Mouse (Mus musculus) B cell, adult 2 months (primary cell): ENCODE results near the gene Reep6.

Experiments used
- DNase-seq, 2 experiments: peaks; one replicate each; pipeline ENCODE4 v3.0.0; 2022

Reep6 gene

GRCm38 (mm10) chr10:80356737-80357136 lies 27.0 kb downstream of the Reep6 start:
- peak in 1 of 2 experiments; percentile 18 for DNase-seq

DNA sequence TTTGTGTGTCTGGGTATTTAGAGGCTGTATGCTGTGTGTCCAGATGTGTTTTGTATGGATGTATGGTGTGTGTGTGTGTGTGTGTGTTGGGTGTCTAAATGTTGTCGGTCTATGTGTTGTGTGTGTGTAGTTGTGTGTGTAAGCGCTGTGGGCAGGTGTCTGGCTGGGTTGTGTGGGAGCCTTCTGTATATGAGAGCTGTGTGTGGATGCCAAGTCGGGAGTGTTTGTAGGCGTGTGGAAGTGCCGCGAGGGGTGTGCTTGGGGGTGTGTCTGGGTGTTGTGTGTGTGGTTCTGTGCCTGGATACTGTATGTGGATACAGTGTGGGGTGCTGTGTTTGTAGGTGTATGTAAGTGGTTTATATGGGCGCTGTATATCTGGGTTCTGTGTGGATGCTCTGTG lies 27.6 kb downstream of the Reep6 start:
- peak in 1 of 2 experiments; percentile 9 for DNase-seq

- DNase-seq = peak; percentile 37 to 39
These were observed 28.4 kb downstream of the Reep6 start for GRCm38 (mm10) chr10:80357994-80358639.

DNA sequence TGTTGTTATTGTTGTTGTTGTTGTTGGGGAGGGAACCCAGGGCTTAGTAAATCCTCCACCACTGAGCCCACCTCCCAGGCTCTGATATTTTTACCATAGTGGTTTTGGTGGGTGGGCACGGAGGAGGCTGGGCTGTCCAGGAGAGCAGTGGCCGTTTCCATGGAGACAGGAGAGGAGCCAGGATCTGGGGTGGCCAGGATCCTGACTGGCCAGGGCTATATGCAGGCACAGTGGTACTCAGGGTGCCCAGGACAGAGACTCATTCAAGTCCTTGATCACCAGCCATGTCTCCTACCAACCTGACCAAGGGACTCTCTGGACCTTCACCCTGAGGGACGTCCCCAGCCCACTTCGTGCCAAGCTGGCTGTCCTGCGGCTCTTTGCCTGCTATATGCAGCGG lies 34.0 kb downstream of the Reep6 start:
- no peak for DNase-seq

GRCm38 (mm10) chr10:80365736-80366135 lies 36.0 kb downstream of the Reep6 start:
- no peak for DNase-seq

DNA sequence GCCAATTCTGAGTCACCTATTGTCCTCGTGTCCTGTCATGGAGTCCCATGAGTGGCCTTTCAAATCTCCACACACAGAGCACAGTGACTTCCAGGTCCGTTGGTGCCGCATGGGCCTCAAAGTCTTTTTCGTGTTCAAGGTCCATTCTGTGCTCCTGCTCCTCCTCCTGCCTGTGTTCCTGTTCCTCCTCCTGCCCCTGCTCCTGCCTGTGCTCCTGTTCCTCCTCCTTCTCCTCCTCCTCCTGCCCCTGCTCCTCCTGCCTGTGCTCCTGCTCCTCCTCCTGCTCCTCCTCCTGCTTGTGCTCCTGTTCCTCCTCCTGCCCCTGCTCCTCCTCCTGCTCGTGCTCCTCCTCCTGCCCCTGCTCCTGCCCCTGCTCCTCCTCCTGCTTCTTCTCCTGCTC lies 38.2 kb downstream of the Reep6 start:
- no peak for DNase-seq

DNA sequence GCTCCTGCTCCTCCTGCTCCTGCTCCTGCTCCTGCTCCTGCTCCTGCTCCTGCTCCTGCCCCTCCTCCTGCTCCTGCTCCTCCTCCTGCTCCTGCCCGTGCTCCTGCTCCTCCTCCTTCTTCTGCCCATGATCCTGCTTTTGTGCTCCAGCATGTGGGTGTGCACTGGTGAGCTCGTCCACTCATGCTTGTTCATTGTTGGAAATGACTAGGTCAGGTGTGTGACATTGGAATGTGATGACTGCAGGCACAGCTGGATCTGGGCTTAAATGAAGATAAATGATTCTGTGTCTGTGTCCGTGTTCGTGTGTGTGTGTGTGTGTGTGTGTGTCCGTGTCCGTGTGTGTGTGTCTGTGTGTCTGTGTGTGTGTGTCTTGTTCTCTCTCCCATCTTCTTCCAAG lies 38.6 kb downstream of the Reep6 start:
- no peak for DNase-seq

GRCm38 (mm10) chr10:80369995-80370747 lies 40.4 kb downstream of the Reep6 start:
- peak; percentile 59 to 61 for DNase-seq

GRCm38 (mm10) chr10:80371411-80371966 lies 41.7 kb downstream of the Reep6 start:
- peak; percentile 91 to 94 for DNase-seq

GRCm38 (mm10) chr10:80371983-80372382 lies 42.2 kb downstream of the Reep6 start:
- DNase-seq = no peak

DNA sequence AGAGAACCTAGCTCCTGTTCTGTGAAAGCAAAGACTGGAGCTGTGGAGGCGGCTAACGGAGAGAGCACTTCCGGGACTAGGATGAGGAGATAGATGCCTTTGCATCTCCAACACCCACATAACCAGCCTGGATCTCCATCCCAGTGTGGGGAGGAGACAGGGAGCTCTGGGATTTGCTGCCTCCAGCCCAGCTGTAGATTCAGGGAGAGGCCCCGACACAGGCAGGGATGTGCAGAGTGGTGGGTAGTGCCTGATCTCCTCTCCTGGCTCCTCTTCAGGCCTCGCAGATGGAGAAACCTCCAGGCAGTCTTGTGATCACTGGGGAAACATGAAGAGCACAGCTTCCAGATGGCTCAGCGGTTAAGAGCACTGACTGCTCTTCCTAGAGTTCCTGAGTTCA lies 43.0 kb downstream of the Reep6 start:
- no peak for DNase-seq

DNA sequence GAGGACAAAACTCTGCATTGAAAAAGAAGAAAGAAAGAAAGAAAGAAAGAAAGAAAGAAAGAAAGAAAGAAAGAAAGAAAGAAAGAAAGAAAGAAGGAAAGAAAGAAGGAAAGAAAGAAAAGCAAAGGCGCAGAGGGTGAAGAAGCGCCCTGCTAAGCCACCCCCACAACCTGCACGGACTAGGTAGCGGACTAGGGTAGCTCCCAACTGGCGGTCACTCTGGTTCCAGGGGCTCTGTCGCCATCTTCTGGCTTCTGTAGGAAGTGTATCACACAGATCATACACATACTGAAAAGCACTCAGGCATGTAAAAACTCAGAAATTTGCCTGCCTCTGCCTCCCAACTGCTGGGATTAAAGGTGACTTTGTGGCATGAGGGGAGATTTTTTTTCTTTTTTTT lies 44.3 kb downstream of the Reep6 start:
- DNase-seq = peak; percentile 84 to 87

DNA sequence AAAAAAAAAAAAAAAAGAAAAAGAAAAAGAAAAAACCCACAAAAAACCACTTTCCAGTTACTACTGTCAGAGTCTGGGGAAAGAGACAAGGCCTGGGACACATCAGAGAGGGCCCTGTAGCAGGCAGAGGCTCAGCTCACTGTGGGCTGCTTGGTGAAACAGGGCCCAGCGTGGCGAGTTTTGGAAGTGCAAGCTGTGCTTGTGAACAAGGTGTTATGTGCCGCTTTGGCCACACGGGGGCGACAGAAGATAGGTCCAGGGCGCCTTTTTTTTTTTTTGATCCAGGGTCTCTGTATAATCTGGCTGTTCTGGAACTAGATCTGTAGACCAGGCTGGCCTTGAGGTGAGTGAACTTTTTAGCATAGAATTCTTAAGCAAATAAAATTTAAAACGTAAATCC lies 46.4 kb downstream of the Reep6 start:
- peak; percentile 95 for DNase-seq

DNA sequence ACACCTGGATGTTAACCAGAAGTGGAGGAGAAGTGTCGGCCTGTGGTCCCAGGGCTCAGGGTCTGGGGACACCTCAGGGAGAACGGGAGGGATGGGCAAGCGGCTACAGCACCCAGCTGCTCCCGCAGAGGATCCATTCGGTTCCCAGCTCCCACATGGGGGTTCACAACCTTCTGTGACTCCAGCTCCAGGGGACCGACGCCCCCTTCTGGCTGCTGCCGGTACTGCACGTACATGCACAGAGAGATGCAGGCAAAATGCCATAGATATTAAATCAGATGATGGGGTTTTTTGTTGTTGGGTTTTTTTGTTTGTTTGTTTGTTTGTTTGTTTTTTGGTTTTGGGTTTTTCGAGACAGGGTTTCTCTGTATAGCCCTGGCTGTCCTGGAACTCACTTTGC lies 48.0 kb downstream of the Reep6 start:
- peak; percentile 76 to 77 for DNase-seq

GRCm38 (mm10) chr10:80382641-80383365 lies 53.0 kb downstream of the Reep6 start:
- DNase-seq = no peak

- no peak for DNase-seq
These were observed 53.7 kb downstream of the Reep6 start for GRCm38 (mm10) chr10:80383431-80383830.

DNA sequence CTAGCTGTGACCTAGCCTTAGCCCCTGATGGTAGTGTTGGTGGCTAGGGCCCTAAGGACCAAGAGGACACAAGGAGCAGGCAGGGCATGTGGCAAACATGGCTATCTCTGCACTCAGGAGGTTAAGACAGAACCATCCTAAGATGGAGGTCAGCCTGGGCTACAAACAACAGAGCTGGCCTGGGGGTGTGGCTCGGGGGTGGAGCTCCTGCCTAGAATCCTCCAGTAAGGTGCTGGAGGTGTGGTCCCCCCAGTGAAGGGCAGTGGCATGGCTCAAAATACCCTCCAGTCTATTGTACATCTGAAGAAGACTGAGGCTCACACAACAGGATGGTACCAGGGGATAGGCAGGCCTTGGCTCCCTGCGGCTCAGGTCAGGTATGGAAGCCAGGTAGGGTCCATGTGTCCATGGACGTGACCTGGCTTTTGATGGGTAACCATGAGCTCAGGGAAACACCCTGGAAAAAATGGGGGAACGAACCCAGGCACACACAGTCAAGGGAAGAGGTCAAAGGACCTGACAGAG lies 54.4 kb downstream of the Reep6 start:
- no peak for DNase-seq

DNA sequence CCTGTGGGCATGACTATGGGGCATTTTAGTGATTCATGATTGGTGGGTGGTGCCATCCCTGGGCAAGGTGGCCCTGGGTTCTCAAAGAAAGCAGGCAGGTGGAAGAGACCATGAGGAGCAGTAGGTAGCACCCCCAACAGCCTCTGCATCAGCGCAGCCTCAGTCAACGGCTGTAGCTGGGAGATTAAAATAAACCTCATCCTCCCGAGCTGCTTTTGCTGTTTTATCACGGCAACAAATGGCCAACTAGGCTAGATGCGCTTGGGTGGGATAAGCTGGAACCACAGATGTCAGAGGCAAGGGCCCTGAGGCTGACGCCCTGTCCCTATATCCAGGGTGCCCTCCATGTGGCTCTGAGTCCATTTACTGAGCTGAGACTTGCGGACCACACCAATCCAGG lies 55.0 kb downstream of the Reep6 start:
- no peak for DNase-seq

- DNase-seq = no peak
These were observed 55.6 kb downstream of the Reep6 start for GRCm38 (mm10) chr10:80385310-80385709.
